Mouse (Mus musculus) hindbrain, embryonic 14.5 days (tissue): ENCODE measurements at regions not wholly inside any gene's neighbourhood (a gene's known extent, or its start where the extent isn't known, plus 50 kb on each side); places are given as distances from the start of the nearest gene placed in this dataset.
"Not testable (repeated sequence)": the region's sequence is repeated elsewhere in the genome, so short reads cannot be mapped to it uniquely, and the experiment has no call there.

ENCODE experiments used
- ATAC-seq: fragments of 200-750 bp; cut with Nextera tagmentation; 2 replicates; pipeline ENCODE4 v1.8.0; 2017; ENCODE audit warnings: moderate number of reproducible peaks, mild to moderate bottlenecking, moderate TSS enrichment, moderate library complexity; ENCODE audit not compliant: low FRiP score
- DNase-seq: peaks from one replicate; pipeline ENCODE4 v3.0.0-alpha.2; 2015; ENCODE audit warnings: low spot score
- H3K27ac ChIP-seq: fragments of 300-500 bp; sonication (generic); 2 replicates; pipeline ENCODE4 v1.5.1; 2014; ENCODE audit warnings: mild to moderate bottlenecking, moderate library complexity
- H3K27me3 ChIP-seq: fragments of 300-500 bp; sonication (generic); 2 replicates; pipeline ENCODE4 v1.6.1; 2014; ENCODE audit warnings: mild to moderate bottlenecking, low read length, mixed read lengths; ENCODE audit not compliant: control insufficient read depth, insufficient read depth
- H3K36me3 ChIP-seq: fragments of 300-500 bp; sonication (generic); replicated peaks from 2 replicates; pipeline ENCODE4 v1.6.1; 2014; ENCODE audit not compliant: control insufficient read depth, insufficient read depth
- H3K4me1 ChIP-seq: fragments of 300-500 bp; sonication (generic); replicated peaks from 2 replicates; pipeline ENCODE4 v1.6.1; 2014; ENCODE audit warnings: antibody characterized with exemption, low read length, mixed read lengths; ENCODE audit not compliant: control insufficient read depth, insufficient read depth
- H3K4me2 ChIP-seq: fragments of 300-500 bp; sonication (generic); replicated peaks from 2 replicates; pipeline ENCODE4 v1.6.1; 2014; ENCODE audit warnings: mild to moderate bottlenecking, moderate library complexity
- H3K4me3 ChIP-seq: fragments of 300-500 bp; sonication (generic); replicated peaks from 2 replicates; pipeline ENCODE4 v1.5.1; 2014; ENCODE audit warnings: mild to moderate bottlenecking, low read length
- H3K9ac ChIP-seq: fragments of 300-500 bp; sonication (generic); 2 replicates; pipeline ENCODE4 v1.6.1; 2014
- H3K9me3 ChIP-seq: fragments of 300-500 bp; sonication (generic); 2 replicates; pipeline ENCODE4 v1.6.1; 2016; ENCODE audit warnings: low read length; ENCODE audit not compliant: control insufficient read depth
- WGBS: fragments of 180-500 bp; shearing (Covaris S2); extraction: QIAGEN DNeasy Blood & Tissue Kit; methylation state at CpG from one replicate; pipeline ENCODE4 v1.1.7; 2014; 5-methylcytosine and 5-hydroxymethylcytosine counted together

DNA sequence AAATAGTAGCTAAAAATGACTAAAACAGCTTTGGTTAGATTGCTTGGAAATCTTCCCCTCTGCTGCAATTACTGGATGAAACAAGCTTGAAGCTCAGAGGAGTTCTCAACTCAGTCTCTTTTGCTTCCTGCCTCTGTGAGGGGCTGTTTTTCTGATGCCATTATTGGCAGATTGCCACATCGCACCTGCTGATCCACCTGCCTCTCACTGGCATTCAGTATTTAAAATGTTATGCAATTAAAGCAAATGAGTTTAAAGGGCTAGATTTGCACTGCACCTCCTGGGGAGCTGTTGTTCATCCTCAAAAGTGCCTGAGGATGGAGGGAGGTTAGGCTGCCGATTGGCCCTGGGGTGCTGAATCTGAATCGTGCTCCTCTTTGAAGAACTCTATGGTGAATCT lies 860.5 kb upstream of the Foxg1 start:
- no peak overlapping the region for H3K9ac ChIP-seq
- no peaks in the 10 kb centered on the region for H3K4me1 ChIP-seq
- peak; percentile 28 for DNase-seq
- H3K9me3 ChIP-seq, result no peaks in the 10 kb centered on the region
- no peak overlapping the region for H3K27ac ChIP-seq
- no peak overlapping the region for H3K4me2 ChIP-seq
- H3K4me3 ChIP-seq, result no peak overlapping the region
- H3K27me3 ChIP-seq, result no peaks in the 10 kb centered on the region
- no peak for ATAC-seq
- WGBS, result 60% methylated on average over 3 of the region's 3 CpGs
- H3K36me3 ChIP-seq, result no peaks in the 10 kb centered on the region

DNA sequence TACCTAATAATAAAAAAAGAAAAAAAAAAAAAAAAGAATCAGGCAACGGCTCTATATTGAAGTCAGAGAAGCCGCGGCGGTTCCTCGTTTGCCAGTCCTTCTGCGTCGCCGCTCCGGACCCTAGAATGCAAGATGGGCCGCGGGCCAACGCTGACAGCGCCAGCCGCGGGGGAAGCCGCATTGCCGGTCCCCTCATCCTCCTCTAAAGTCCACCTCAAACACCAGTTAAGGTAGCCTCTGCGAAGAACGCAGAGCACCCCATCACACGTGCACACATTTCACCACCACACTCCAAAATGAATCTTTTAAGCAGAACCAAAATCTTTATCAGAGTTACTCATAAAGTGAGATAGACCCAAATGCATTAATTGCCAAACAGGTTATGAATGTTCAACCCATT lies 822.8 kb upstream of the Foxg1 start:
- WGBS, result 85% methylated on average over 20 of the region's 20 CpGs
- not testable (repeated sequence) for DNase-seq, H3K9me3 ChIP-seq, H3K27me3 ChIP-seq, ATAC-seq, H3K9ac ChIP-seq, H3K4me3 ChIP-seq, H3K27ac ChIP-seq, H3K4me2 ChIP-seq, H3K36me3 ChIP-seq, H3K4me1 ChIP-seq

DNA sequence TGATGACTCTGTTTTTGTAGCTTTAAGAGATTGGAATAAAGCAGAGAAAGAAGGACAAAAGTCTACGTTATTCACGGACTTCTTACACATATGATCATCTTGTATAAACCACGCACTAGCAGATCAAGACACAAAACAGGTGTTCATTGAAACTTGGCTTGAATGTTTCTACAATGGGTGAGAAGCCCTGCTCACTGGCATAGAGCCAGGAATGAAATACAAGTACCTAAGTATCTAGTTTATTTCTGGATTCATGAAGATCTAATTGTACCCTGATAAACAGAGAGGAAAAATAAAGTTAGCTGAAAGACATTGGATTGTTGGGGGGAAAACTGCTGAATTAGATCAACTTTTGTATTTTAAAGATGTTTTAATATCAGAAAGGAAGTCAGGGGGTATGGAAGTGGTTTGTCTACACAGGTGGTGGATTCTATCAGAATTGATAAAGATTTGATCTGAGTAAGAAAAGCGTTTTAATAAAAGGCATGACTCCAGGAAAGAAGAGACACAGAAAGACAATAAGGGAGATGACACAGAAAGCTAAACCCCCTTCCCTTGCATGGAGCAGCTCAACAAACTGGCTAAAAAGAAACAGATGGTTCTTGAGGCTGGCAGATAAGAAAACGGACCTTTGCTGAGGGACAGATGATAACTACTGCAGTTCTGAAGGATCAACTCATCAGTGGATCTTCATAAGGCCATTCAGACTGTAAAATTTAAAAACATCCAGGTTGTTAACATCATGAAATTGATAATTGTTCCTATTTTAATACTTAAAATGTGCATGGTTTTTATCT lies 777.9 kb upstream of the Foxg1 start:
- Histone ChIP-seq H3K4me1 (no peaks in the 10 kb centered on the region), H3K4me3 (no peak overlapping the region), H3K4me2 (no peak overlapping the region), H3K27ac (no peak overlapping the region), H3K9me3 (no peaks in the 10 kb centered on the region), H3K27me3 (no peaks in the 10 kb centered on the region), H3K36me3 (no peaks in the 10 kb centered on the region), H3K9ac (no peak overlapping the region)
- WGBS, result 87% methylated on average over 5 of the region's 5 CpGs
- DNase-seq (no peak), ATAC-seq (no peak)

DNA sequence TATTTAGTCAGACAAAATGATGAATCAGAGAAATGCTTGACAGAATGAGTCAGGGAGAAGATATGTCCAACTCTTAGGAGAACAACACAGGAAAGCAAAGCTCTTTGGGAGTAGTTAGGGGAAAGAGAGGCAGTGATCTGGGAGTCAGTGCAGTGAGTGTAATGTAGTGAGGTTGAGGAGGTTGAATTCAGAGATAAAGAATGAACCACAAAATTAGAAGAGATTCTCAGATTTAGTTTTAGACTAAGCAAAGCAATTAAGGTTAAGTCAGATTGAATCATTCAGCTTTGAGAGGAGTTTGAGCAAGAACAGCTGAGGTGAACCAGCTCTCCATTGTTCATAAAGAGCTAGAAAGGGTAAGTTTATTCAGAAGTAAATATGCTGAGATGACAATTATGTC lies 777.0 kb upstream of the Foxg1 start:
- no peak overlapping the region for H3K4me2 ChIP-seq
- no peak for ATAC-seq

DNA sequence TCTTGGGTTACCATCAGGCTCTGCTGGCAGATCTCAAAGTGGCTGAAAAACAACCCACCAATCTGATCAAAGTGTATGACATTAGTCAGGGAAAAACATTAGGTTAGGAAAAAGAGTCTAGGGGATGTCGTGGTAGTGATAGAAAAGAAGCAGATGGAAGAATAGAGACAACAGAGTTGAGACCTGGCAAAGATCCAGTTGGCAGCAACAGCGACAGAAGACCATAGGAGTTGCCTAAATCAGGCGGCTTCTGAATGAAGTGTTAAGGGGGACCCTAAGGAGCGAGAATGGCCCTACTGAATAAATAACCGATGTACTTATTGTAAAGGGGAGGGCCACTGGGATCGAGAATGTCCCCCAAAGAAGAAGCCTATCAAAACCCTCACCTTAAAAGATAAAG lies 773.1 kb upstream of the Foxg1 start:
- H3K4me2 ChIP-seq, result no peak overlapping the region
- H3K4me3 ChIP-seq, result no peak overlapping the region
- H3K27ac ChIP-seq, result no peak overlapping the region
- ATAC-seq, result no peak
- WGBS, result 70% methylated on average over 6 of the region's 6 CpGs
- H3K4me1 ChIP-seq, result no peaks in the 10 kb centered on the region
- no peaks in the 10 kb centered on the region for H3K9me3 ChIP-seq
- H3K27me3 ChIP-seq, result no peaks in the 10 kb centered on the region
- no peak for DNase-seq
- H3K9ac ChIP-seq, result no peak overlapping the region
- no peaks in the 10 kb centered on the region for H3K36me3 ChIP-seq

More for the DNA sequence above, 777.0 kb upstream of the Foxg1 start:
- H3K36me3 ChIP-seq, result no peaks in the 10 kb centered on the region
- no peaks in the 10 kb centered on the region for H3K9me3 ChIP-seq
- H3K4me3 ChIP-seq, result no peak overlapping the region
- H3K4me1 ChIP-seq, result no peaks in the 10 kb centered on the region
- H3K27ac ChIP-seq, result no peak overlapping the region
- no peak for DNase-seq
- no peaks in the 10 kb centered on the region for H3K27me3 ChIP-seq
- H3K9ac ChIP-seq, result no peak overlapping the region

DNA sequence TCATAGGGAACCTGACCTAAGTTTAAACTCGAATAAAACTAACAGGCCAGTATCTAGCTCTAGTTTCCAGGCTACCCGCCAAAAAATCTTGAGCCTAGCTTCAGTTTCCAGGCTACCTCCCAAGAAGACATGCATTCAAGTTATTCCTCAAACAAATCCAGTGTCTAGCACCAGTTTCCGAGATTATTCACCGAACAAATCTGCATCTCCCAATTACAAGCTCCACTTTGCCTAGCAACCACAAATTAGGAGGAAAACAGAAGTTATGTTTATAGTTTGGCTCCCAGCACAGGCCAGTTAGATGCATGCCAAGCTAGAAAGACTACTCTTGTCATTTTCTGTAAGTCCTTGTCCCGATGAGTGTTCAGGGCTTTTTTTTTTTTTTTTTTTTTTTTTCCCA lies 770.4 kb upstream of the Foxg1 start:
- no peak overlapping the region for H3K27ac ChIP-seq
- WGBS, result 77% methylated on average over 5 of the region's 5 CpGs
- ATAC-seq (no peak), DNase-seq (no peak)
- H3K27me3 ChIP-seq, result no peaks in the 10 kb centered on the region
- no peak overlapping the region for H3K4me2 ChIP-seq
- no peak overlapping the region for H3K4me3 ChIP-seq
- H3K36me3 ChIP-seq, result no peaks in the 10 kb centered on the region
- H3K9ac ChIP-seq, result no peak overlapping the region
- no peaks in the 10 kb centered on the region for H3K4me1 ChIP-seq
- H3K9me3 ChIP-seq, result no peaks in the 10 kb centered on the region

DNA sequence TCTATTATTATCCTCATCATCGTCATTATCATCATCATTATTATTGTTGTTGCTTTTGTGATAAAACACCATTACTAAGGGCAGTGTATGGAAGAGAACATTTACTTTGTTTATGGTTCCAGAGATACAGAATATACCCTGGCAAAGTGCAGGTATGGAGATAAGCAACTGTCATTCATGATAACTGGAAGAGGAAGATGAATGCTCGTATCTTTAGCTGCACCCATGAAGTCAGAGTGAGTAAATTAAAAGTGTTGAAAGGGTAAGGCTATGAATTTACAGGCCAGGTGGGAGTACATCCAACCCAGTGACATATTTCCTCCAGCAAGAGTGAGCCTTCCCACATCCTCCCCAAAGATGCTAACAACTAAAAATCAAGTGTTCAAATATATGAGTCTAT lies 766.1 kb upstream of the Foxg1 start:
- Histone ChIP-seq H3K36me3 (no peaks in the 10 kb centered on the region), H3K4me1 (no peaks in the 10 kb centered on the region), H3K4me2 (no peak overlapping the region), H3K4me3 (no peak overlapping the region), H3K27ac (no peak overlapping the region), H3K27me3 (no peaks in the 10 kb centered on the region), H3K9me3 (no peaks in the 10 kb centered on the region), H3K9ac (no peak overlapping the region)
- DNase-seq (no peak), ATAC-seq (no peak)
- WGBS, result 97% methylated on average over 2 of the region's 2 CpGs

DNA sequence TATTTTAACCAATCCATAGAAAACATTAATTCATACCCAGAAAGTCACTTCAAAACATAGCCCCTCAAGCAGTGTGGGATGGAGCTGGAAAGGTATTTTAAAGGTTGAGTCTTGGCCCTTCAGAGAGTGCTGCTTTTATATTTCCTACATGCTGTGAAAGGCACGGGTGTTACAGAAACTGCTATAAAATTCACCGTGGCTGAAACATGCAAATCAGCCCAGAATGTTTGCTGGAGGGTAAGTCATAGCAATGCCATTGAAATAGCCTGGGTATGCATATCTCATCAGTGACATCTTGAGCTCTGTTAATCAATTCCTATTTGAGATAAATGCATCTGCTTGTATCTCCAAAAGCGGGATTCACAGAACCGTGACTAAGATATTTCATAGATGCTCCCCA lies 748.9 kb upstream of the Foxg1 start:
- Histone ChIP-seq H3K9ac (no peak overlapping the region), H3K9me3 (no peaks in the 10 kb centered on the region), H3K27ac (peak overlapping the region; percentile 74), H3K4me3 (no peak overlapping the region), H3K27me3 (no peaks in the 10 kb centered on the region), H3K4me1 (peaks cover 22% of the 10 kb centered on the region), H3K4me2 (no peak overlapping the region), H3K36me3 (no peaks in the 10 kb centered on the region)
- DNase-seq (no peak), ATAC-seq (no peak; the same call in 1 of the 2 replicates)
- WGBS, result 28% methylated on average over 4 of the region's 4 CpGs

DNA sequence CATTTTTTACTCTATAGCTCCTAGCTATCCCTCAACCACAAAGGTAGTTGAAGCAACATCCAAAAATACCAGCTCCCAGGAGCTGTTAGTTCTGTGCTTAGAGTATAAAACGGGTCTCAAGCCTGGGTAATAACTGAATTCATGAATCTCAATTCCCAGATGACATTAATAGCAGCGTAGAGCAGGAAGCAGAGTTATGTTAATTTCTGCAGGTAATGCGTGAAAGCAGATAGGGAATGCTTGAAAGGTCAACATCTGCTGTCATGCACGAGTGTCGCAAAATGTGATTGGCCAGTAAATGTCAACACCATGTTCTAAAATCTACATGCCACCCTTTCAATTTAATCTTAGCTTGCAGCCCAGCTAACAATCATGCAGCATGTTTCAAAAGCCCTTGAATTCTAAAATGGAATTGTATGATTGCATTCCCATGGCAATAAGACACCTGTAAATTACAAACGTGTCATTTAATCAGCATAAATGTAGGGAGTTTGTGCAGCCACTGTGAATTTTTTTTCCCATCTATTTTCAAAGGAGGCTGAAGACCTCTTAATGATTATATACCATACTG lies 747.7 kb upstream of the Foxg1 start:
- no peak for DNase-seq
- Histone ChIP-seq H3K27me3 (no peaks in the 10 kb centered on the region), H3K4me3 (no peak overlapping the region), H3K9ac (no peak overlapping the region), H3K4me1 (peaks cover 22% of the 10 kb centered on the region), H3K4me2 (no peak overlapping the region), H3K9me3 (no peaks in the 10 kb centered on the region), H3K36me3 (no peaks in the 10 kb centered on the region), H3K27ac (peak overlapping the region; percentile 74)
- peak; percentile 53 for ATAC-seq
- WGBS, result 39% methylated on average over 6 of the region's 6 CpGs
